Mouse (Mus musculus) bone marrow, adult 2 months (tissue): ENCODE measurements around the gene Tbc1d4.

Source experiments
- CTCF ChIP-seq: fragments of 200-500 bp; IDR thresholded peaks from 2 replicates; pipeline ENCODE4 v1.5.1; 2011; ENCODE audit warnings: low read length, control low read depth; ENCODE audit not compliant: control insufficient read depth, insufficient read depth
- POLR2A ChIP-seq: fragments of 200-500 bp; IDR thresholded peaks from 2 replicates; pipeline ENCODE4 v1.6.1; 2011; ENCODE audit warnings: low read depth, mild to moderate bottlenecking, control low read depth, low read length, borderline replicate concordance; ENCODE audit not compliant: control insufficient read depth

GRCm38 (mm10) chr14:101477827-101478220 is 131.2 kb downstream of the Tbc1d4 start:
- TF ChIP-seq CTCF, result no peak
- TF ChIP-seq POLR2A, result no peak
